Mouse (Mus musculus): ENCODE measurements at regions not wholly inside any gene's neighbourhood (a gene's known extent, or its start where the extent isn't known, plus 50 kb on each side); places are given as distances from the start of the nearest gene placed in this dataset.
"Not testable (repeated sequence)": the region's sequence is repeated elsewhere in the genome, so short reads cannot be mapped to it uniquely, and the experiment has no call there.

GRCm38 (mm10) chr8:34305542-34306485 lies 194.3 kb upstream of the Gm10131 start:
- H3K27ac ChIP-seq = no peak overlapping the region
- H3K4me2 ChIP-seq = no peak overlapping the region
- H3K9ac ChIP-seq = no peak overlapping the region
- ATAC-seq (replicated peaks; ENCODE audit: insufficient number of reproducible peaks, insufficient read depth, low FRiP score, low read depth) = no peak
- H3K4me3 ChIP-seq = no peak overlapping the region
- H3K27me3 ChIP-seq = no peaks in the 10 kb centered on the region
- H3K9me3 ChIP-seq (replicated peaks) = no peaks in the 10 kb centered on the region
- no peaks in the 10 kb centered on the region; the same call in 1 of the 2 replicates for H3K4me1 ChIP-seq (replicated peaks)
- 50% methylated on average over 7 of the region's 7 CpGs for WGBS
- no peaks in the 10 kb centered on the region for H3K36me3 ChIP-seq

DNA sequence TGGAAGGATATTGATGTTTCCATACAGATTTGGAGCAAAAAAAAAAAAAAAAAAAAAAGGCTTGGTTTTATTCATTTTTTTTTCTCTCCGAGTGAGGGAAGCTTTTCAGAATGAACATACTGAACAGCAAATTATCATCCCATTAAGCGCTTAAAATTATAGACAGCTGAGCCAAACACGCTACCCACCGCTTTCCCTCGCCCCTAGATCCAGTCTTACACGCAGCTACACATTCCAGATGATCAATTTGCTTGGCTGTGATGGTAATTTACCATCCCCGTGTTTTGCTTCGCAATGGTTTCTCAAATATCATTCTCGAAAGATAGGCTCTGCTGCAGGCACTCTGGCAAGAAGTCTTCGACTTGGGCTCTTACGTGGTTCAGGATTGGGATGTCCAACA lies 192.3 kb upstream of the Gm10131 start:
- Histone ChIP-seq H3K9ac (no peak overlapping the region), H3K27ac (no peak overlapping the region), H3K4me1 (replicated peaks) (peaks cover 4% of the 10 kb centered on the region; the same call in 1 of the 2 replicates), H3K27me3 (no peaks in the 10 kb centered on the region), H3K36me3 (no peaks in the 10 kb centered on the region), H3K4me3 (no peak overlapping the region), H3K9me3 (replicated peaks) (no peaks in the 10 kb centered on the region), H3K4me2 (no peak overlapping the region)
- ATAC-seq (replicated peaks; ENCODE audit: insufficient number of reproducible peaks, insufficient read depth, low FRiP score, low read depth) = no peak
- 89% methylated on average over 11 of the region's 11 CpGs for WGBS

DNA sequence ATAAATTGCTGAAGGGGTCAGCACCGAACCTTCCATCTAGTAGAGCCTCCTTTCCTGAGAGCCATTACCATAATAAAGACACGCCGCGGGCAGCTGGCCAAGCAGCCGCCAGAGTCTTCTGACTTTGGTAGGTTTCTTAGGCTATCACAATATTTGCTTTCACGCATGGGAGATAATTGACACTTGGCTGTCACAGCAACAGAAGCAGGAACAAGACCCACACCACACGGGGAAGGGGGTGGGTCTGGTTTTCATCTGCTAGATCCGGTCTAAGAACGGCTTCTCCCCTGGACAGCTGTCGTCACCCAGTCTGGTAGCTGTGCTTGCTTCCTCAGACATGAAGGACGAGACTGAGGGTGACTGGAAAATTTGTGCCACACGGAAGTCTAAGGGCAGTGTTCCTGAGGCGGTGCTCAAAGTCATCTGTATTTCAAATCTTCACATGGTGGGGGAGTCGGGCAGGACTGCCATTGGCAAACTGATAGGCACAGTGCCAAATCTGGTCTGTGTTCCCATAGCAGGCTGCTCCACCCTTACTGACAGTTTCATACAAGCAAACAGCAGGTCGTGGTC lies 188.9 kb upstream of the Gm10131 start:
- Histone ChIP-seq H3K27ac (no peak overlapping the region), H3K27me3 (no peaks in the 10 kb centered on the region), H3K9me3 (replicated peaks) (no peaks in the 10 kb centered on the region), H3K9ac (no peak overlapping the region), H3K4me3 (peak overlapping the region; percentile 18; the same call in 1 of the 2 replicates), H3K36me3 (no peaks in the 10 kb centered on the region), H3K4me1 (replicated peaks) (peaks cover 4% of the 10 kb centered on the region; the same call in 1 of the 2 replicates), H3K4me2 (peak overlapping the region; percentile 52)
- WGBS = 29% methylated on average over 15 of the region's 15 CpGs
- ATAC-seq (replicated peaks; ENCODE audit: insufficient number of reproducible peaks, insufficient read depth, low FRiP score, low read depth) = no peak

DNA sequence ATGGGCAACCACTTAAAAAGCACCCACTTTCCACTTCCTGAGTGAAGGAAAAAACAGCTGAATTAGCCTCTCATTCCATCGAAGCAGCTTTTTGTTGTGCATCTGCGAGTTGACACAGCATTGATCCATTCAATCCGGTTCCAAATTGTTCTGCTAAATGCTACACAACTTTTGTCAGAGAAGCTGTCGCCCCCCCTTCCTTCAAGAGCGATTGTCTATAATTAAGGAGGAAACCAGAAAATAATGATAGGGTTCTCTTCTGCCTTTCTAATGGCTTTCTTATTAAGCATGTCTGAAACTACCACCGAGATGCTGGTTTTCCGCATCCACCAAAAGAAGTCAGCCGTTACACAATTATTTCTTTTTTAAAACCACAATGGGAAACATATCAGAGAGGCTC lies 183.2 kb upstream of the Gm10131 start:
- no peaks in the 10 kb centered on the region; the same call in 1 of the 2 replicates for H3K9me3 ChIP-seq (replicated peaks)
- H3K27ac ChIP-seq = no peak overlapping the region
- H3K9ac ChIP-seq = no peak overlapping the region
- ATAC-seq (replicated peaks; ENCODE audit: insufficient number of reproducible peaks, insufficient read depth, low FRiP score, low read depth) = no peak
- WGBS = 91% methylated on average over 8 of the region's 8 CpGs
- no peak overlapping the region for H3K4me3 ChIP-seq
- H3K4me2 ChIP-seq = no peak overlapping the region
- no peaks in the 10 kb centered on the region for H3K4me1 ChIP-seq (replicated peaks)
- no peaks in the 10 kb centered on the region for H3K27me3 ChIP-seq
- H3K36me3 ChIP-seq = no peaks in the 10 kb centered on the region

- WGBS = 74% methylated on average over 4 of the region's 4 CpGs
- no peak for ATAC-seq (replicated peaks; ENCODE audit: insufficient number of reproducible peaks, insufficient read depth, low FRiP score, low read depth)
- no peak overlapping the region for H3K4me3 ChIP-seq
These were observed 179.1 kb upstream of the Gm10131 start for GRCm38 (mm10) chr8:34290670-34291069.

DNA sequence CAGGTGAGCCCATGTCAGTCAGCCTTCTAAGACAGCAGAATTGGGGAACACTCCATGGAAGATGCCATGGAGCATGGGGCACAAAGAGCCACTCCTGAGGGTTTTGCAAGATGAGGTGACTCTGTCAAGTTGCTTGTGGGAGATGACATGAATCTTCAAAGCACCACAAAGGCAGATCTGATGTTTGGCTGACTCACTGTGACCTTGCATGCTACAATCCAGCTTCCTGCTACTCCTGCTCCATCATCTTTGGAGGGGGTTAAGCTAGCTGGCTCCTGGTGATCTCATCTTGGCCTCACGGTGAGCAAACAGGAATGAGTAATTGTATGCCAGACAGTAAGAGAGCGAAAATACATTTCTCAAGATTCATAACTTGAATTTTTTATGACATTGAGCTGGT lies 176.3 kb upstream of the Gm10131 start:
- Histone ChIP-seq H3K9me3 (replicated peaks) (no peaks in the 10 kb centered on the region), H3K36me3 (no peaks in the 10 kb centered on the region), H3K27ac (no peak overlapping the region), H3K4me1 (replicated peaks) (no peaks in the 10 kb centered on the region), H3K27me3 (no peaks in the 10 kb centered on the region), H3K4me3 (no peak overlapping the region), H3K4me2 (no peak overlapping the region), H3K9ac (no peak overlapping the region)
- no peak for ATAC-seq (replicated peaks; ENCODE audit: insufficient number of reproducible peaks, insufficient read depth, low FRiP score, low read depth)
- WGBS = 62% methylated on average over 2 of the region's 2 CpGs

More at GRCm38 (mm10) chr8:34290670-34291069, 179.1 kb upstream of the Gm10131 start:
- Histone ChIP-seq H3K4me1 (replicated peaks) (no peaks in the 10 kb centered on the region), H3K27me3 (no peaks in the 10 kb centered on the region), H3K4me2 (no peak overlapping the region), H3K9ac (no peak overlapping the region), H3K36me3 (no peaks in the 10 kb centered on the region), H3K9me3 (replicated peaks) (no peaks in the 10 kb centered on the region; the same call in 1 of the 2 replicates), H3K27ac (no peak overlapping the region)

DNA sequence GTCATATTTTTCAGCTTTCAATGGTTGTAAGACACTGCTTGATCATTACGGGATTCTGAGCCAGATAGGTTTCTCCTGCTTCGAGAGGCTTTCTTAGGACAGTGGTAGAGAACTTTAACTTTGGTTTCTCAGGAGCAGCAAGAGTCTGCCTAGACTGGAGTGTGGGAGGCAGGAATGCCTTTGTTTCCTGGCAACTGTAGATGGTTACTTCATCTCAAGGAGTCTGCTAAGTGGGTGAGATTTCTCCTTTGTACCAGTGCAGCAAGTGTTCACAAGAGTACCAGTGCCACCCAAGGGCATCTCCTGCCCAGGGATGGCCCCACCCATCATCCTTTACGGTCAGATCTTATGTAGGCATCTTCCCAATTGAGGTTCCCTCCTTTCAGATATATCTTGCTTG lies 173.0 kb upstream of the Gm10131 start:
- 81% methylated on average over 3 of the region's 3 CpGs for WGBS
- H3K9me3 ChIP-seq (replicated peaks) = no peaks in the 10 kb centered on the region
- H3K27me3 ChIP-seq = no peaks in the 10 kb centered on the region
- H3K4me3 ChIP-seq = no peak overlapping the region
- no peaks in the 10 kb centered on the region for H3K4me1 ChIP-seq (replicated peaks)
- no peak overlapping the region for H3K9ac ChIP-seq
- H3K4me2 ChIP-seq = no peak overlapping the region
- no peaks in the 10 kb centered on the region for H3K36me3 ChIP-seq
- ATAC-seq (replicated peaks; ENCODE audit: insufficient number of reproducible peaks, insufficient read depth, low FRiP score, low read depth) = no peak
- H3K27ac ChIP-seq = no peak overlapping the region

GRCm38 (mm10) chr8:34280433-34280832 lies 168.9 kb upstream of the Gm10131 start:
- Histone ChIP-seq H3K4me1 (replicated peaks) (no peaks in the 10 kb centered on the region), H3K36me3 (no peaks in the 10 kb centered on the region), H3K4me3 (no peak overlapping the region), H3K4me2 (no peak overlapping the region), H3K9me3 (replicated peaks) (no peaks in the 10 kb centered on the region), H3K27ac (no peak overlapping the region), H3K9ac (no peak overlapping the region), H3K27me3 (no peaks in the 10 kb centered on the region)
- ATAC-seq (replicated peaks; ENCODE audit: insufficient number of reproducible peaks, insufficient read depth, low FRiP score, low read depth) = no peak
- no CpG with 5 or more reads among the region's 11 CpGs for WGBS

DNA sequence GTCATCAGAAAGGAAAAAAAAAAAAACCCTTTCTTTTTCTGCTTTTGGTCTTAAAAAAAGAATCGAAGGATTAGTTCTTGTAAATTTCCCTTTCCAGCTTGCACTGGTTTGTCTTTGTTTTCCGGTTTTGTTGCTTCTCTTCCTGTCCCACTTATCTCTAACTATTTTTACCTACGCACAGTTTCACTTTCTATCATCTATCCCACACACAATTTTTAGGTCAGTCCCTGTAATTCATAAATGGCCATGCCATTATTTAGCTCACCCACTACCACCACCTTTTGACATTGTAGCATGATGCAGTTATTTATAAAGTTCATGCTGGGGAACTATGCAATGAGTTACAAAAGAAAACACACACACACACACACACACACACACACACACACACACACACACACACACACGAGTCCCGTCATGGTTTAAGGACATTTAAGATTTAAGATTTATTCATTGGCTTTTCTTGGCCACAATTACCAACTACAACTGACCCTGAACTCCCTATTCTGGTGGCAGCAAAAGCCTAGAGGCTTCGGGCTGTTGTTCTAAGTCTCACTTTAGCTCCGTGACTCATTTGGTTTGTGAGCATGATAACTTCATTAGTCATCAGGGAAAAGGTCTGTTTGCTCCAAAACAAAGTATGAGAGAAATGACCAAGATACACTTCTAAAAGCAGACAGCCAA lies 164.6 kb upstream of the Gm10131 start:
- Histone ChIP-seq H3K27ac (no peak overlapping the region), H3K4me1 (replicated peaks) (no peaks in the 10 kb centered on the region), H3K9me3 (replicated peaks) (no peaks in the 10 kb centered on the region), H3K27me3 (no peaks in the 10 kb centered on the region), H3K36me3 (no peaks in the 10 kb centered on the region), H3K4me3 (no peak overlapping the region), H3K4me2 (no peak overlapping the region), H3K9ac (no peak overlapping the region)
- WGBS = 55% methylated on average over 7 of the region's 7 CpGs
- no peak for ATAC-seq (replicated peaks; ENCODE audit: insufficient number of reproducible peaks, insufficient read depth, low FRiP score, low read depth)

GRCm38 (mm10) chr8:34274796-34275195 lies 163.3 kb upstream of the Gm10131 start:
- ATAC-seq (replicated peaks; ENCODE audit: insufficient number of reproducible peaks, insufficient read depth, low FRiP score, low read depth); H3K27ac ChIP-seq; H3K36me3 ChIP-seq; H3K4me2 ChIP-seq; H3K4me1 ChIP-seq (replicated peaks); H3K4me3 ChIP-seq; H3K9ac ChIP-seq; H3K27me3 ChIP-seq; H3K9me3 ChIP-seq (replicated peaks): not testable (repeated sequence)
- 79% methylated on average over 2 of the region's 2 CpGs for WGBS

DNA sequence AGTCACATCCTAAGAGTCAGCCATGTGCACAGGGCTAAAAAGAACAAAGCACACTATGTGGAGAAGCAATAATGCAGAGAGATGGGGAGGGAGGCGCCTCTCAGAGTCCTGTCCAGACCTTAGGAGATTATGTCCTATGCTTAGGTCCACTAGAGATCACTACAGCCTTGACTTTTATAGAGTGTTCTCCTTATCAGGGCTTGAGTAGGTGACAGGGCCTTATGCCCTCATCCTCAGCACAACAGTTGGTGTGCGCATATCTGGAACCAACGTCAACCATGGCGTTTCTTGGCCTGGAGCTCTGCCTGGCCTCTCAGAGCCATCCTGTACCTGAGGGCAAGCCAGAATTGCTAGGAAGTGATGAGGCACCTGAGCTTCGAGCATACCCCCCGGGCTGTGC lies 162.6 kb upstream of the Gm10131 start:
- WGBS = 93% methylated on average over 6 of the region's 6 CpGs
- Histone ChIP-seq H3K4me2 (no peak overlapping the region), H3K4me1 (replicated peaks) (no peaks in the 10 kb centered on the region), H3K36me3 (no peaks in the 10 kb centered on the region), H3K9me3 (replicated peaks) (no peaks in the 10 kb centered on the region), H3K27me3 (no peaks in the 10 kb centered on the region), H3K9ac (no peak overlapping the region), H3K4me3 (no peak overlapping the region), H3K27ac (no peak overlapping the region)
- no peak for ATAC-seq (replicated peaks; ENCODE audit: insufficient number of reproducible peaks, insufficient read depth, low FRiP score, low read depth)
